Mouse (Mus musculus) kidney, adult 2 months (tissue): ENCODE data around the gene Gm17349. TPM values are rescaled to one million over a fixed set of nuclear protein-coding genes. Genes with fewer than 3 reads are reported as not detected.

Experiments used
- DNase-seq: peaks from one replicate; pipeline ENCODE4 v3.0.0; 2021
- H3K27ac ChIP-seq: fragments of 200-500 bp; 2 replicates; pipeline ENCODE4 v1.5.1; 2012; ENCODE audit warnings: low read depth, low read length, control low read depth, inconsistent platforms; ENCODE audit not compliant: insufficient read depth
- H3K27me3 ChIP-seq: fragments of 200-500 bp; replicated peaks from 2 replicates; pipeline ENCODE4 v1.6.1; 2012; ENCODE audit warnings: mild to moderate bottlenecking, moderate library complexity, low read length, inconsistent platforms; ENCODE audit not compliant: control insufficient read depth, insufficient read depth
- H3K36me3 ChIP-seq: fragments of 200-500 bp; 2 replicates; pipeline ENCODE4 v1.6.1; 2012; ENCODE audit warnings: mild to moderate bottlenecking, moderate library complexity, low read length, inconsistent platforms; ENCODE audit not compliant: control insufficient read depth, insufficient read depth
- H3K4me1 ChIP-seq: fragments of 200-500 bp; 2 replicates; pipeline ENCODE4 v1.6.1; 2011; ENCODE audit warnings: low read length; ENCODE audit not compliant: control insufficient read depth, insufficient read depth
- H3K4me3 ChIP-seq: fragments of 200-500 bp; 2 replicates; pipeline ENCODE4 v1.5.1; 2011; ENCODE audit warnings: mild to moderate bottlenecking, low read depth, low read length, control low read depth; ENCODE audit not compliant: insufficient read depth
- CTCF ChIP-seq: fragments of 200-500 bp; conservative IDR thresholded peaks from 2 replicates; pipeline ENCODE4 v1.5.1; 2011; ENCODE audit warnings: low read depth, mild to moderate bottlenecking, control low read depth, low read length, moderate library complexity, mixed read lengths; ENCODE audit not compliant: insufficient read depth, insufficient read length
- POLR2A ChIP-seq: fragments of 200-500 bp; IDR thresholded peaks from one replicate; pipeline ENCODE4 v1.6.1; 2011; ENCODE audit warnings: low read depth, low read length, control low read depth
- WGBS: fragments of 180-500 bp; shearing (Covaris S2); methylation state at CpG from one replicate; pipeline ENCODE4 v1.1.7; 2018; 5-methylcytosine and 5-hydroxymethylcytosine counted together
- polyA plus RNA-seq: library from polyadenylated mRNA; depleted of rRNA; stranded (reverse); fragments of >200 nt; gene quantifications from 2 replicates; pipeline ENCODE4 v1.2.3, GENCODE M21; 2012

Gm17349 gene
- polyA plus RNA-seq, 1 experiment, result 0.58 TPM

DNA sequence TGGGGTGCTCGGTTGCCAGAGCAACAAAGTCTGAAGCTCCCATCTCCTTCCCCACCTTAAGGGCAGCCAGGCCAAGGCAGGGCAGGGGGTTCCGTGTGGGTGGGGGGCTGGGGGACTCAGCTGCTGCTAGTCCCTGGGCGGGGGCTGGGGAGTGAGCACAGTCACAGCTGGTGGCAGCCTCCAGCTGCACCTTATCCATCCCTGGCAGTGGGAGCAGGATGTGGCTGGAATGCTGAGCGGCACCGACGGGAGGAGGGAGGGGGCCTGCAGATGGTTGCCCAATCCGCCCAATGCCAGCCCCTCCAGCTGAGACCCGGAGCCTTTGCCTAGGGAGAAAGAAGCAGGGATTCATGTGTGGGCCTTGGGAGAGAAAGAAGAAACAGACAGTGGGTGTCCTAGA lies 28.2 kb downstream of the Gm17349 start:
- no peaks in the 10 kb centered on the region for H3K4me1 ChIP-seq
- no peaks in the 10 kb centered on the region for H3K36me3 ChIP-seq
- 62% methylated on average over 8 of the region's 8 CpGs for whole genome bisulfite sequencing
- no peak for DNase-seq
- no peaks in the 10 kb centered on the region for H3K27me3 ChIP-seq
- TF ChIP-seq CTCF (no peak), POLR2A (no peak)
- H3K4me3 ChIP-seq, result no peak overlapping the region
- no peak overlapping the region for H3K27ac ChIP-seq

DNA sequence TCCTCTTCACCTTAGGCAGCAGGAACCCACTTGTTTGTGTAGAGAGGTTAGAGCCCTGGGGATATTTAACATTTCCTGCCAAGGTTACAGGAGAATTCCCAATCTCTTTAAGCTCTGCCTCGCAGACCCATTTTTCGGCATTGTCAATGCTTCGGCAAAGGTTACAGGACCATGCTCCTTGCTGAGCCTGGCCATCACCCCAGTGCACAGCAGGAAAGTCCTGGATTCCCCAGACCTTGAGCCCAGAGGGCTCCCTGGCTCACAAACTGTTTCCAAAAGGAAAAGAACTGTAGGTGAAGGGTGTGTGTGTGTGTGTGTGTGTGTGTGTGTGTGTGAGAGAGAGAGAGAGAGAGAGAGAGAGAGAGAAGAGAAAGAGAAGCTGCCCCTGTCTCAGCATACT lies 30.4 kb downstream of the Gm17349 start:
- 82% methylated on average over 3 of the region's 3 CpGs for whole genome bisulfite sequencing
- Histone ChIP-seq H3K4me1 (no peaks in the 10 kb centered on the region), H3K27ac (no peak overlapping the region), H3K27me3 (no peaks in the 10 kb centered on the region; the same call in 1 of the 2 replicates), H3K4me3 (no peak overlapping the region), H3K36me3 (no peaks in the 10 kb centered on the region)
- DNase-seq, result no peak
- TF ChIP-seq CTCF (no peak), POLR2A (no peak)

DNA sequence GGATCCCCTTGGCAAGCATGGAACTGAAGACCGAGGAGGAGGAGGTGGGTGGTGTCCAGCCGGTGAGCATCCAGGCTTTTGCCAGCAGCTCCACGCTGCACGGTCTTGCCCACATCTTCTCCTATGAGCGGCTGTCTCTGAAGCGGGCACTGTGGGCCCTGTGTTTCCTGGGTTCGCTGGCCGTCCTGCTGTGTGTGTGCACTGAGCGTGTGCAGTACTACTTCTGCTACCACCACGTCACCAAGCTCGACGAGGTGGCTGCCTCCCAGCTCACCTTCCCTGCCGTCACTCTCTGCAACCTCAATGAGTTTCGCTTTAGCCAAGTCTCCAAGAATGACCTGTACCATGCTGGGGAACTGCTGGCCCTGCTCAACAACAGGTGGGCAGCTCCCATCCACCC lies 33.5 kb downstream of the Gm17349 start:
- H3K4me3 ChIP-seq, result no peak overlapping the region
- TF ChIP-seq POLR2A (no peak), CTCF (no peak)
- no peaks in the 10 kb centered on the region for H3K4me1 ChIP-seq
- H3K27me3 ChIP-seq, result no peaks in the 10 kb centered on the region; the same call in 1 of the 2 replicates
- no peaks in the 10 kb centered on the region for H3K36me3 ChIP-seq
- DNase-seq, result no peak
- no peak overlapping the region for H3K27ac ChIP-seq
- 57% methylated on average over 14 of the region's 14 CpGs for WGBS

DNA sequence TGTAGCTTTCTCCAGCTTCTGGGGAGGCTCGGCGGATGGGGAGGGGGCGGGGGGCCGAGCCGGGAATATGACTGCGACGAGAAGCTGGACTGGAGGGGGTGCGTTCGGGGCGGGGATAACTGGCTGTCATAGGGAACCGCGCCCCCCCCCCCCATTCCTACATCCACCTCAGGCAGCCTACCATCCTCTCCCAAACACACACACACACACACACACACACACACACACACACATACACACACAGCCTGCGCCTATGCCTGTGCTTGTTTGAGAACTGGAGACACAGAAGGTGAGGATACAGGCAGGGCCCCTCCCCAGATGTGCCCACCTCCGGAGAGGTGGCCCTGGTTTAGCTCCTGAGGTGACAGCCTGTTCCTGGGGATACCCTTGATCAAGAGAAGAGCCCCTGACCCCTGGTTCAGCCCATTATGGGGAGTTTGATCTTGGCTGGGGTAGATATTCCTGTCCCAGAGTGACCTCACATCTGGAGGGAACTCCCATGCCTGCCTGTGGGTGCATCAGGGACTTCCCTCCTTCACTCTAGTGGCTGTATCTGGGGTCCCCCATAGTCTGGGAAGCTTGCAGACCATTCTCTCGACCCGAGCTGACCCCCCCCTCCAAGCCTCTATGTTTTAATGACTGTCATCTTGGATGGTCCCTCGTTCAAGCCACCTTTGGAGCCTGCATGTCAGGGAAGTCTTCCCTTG lies 34.2 kb downstream of the Gm17349 start:
- Histone ChIP-seq H3K27me3 (no peaks in the 10 kb centered on the region; the same call in 1 of the 2 replicates), H3K4me3 (peak overlapping the region; percentile 0; the same call in 1 of the 2 replicates), H3K36me3 (no peaks in the 10 kb centered on the region), H3K4me1 (no peaks in the 10 kb centered on the region), H3K27ac (no peak overlapping the region)
- DNase-seq, result no peak
- no peak for TF ChIP-seq POLR2A
- TF ChIP-seq CTCF, result no peak
- WGBS, result 26% methylated on average over 5 of the region's 17 CpGs

DNA sequence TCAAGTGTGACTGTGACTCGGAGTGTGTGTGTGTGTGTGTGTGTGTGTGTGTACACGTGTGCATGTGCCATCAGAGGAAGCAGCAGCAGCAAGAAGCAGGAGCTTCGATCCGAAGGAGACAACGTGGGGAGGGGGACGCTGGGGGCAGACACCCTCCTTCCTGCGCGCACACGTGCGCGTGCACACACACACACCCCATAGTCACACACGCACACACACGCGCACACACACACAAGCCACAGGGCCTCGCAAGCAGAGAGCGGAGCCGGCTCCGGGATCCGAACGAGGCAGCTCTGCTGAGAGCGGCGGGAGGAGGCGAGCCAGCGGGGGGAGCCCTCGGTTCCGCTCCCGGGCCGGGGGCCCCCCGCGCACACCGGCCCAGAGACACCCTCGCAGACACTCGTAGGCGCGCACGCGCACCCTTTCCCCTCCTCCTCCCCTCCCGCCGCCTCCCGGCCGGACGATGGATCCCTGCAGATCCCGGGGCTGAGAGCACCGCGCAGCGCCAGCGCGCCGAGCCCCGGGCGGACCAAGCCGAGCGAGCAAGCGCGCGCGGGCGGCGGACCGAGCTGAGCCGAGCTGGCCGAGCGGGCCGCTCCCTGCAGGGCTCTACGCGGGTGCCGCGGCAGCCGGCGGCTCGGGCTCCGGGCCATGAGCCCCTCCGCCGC lies 35.0 kb downstream of the Gm17349 start, which contains the start of gene Asic1:
Asic1 (plus strand) TSS at position 215 of the 668 bp plus-strand sequence.
- DNase-seq, result peak; percentile 60
- no peaks in the 10 kb centered on the region for H3K4me1 ChIP-seq
- TF ChIP-seq CTCF, result no peak
- no peak for TF ChIP-seq POLR2A
- H3K27ac ChIP-seq, result no peak within 1 kb of the TSS
- no peaks in the 10 kb centered on the region for H3K36me3 ChIP-seq
- under 1% methylated on average over 66 of the region's 74 CpGs for WGBS
- H3K4me3 ChIP-seq, result peak within 1 kb of the TSS; percentile 0
- no peaks in the 10 kb centered on the region; the same call in 1 of the 2 replicates for H3K27me3 ChIP-seq

DNA sequence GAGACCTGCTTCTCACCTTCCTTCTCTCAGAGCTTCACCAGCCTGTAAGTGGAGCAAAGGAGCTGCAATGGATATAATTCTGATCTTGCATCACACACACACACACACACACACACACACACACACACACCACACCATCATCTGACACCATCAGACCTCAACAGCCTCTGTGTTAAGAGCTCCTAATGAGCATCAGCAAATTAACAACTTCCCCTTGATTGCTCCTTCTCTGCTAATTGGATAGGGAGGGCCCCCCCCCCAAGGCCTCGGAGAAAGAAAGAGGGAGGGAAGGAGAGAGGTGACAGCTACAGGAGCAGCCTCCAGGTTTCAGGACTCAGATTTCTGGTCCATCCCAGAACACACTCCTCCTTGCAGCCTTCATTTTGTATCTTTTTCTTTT lies 35.9 kb downstream of the Gm17349 start:
- Histone ChIP-seq H3K4me3 (no peak overlapping the region), H3K4me1 (no peaks in the 10 kb centered on the region), H3K27me3 (peaks cover 3% of the 10 kb centered on the region; the same call in 1 of the 2 replicates), H3K27ac (no peak overlapping the region), H3K36me3 (no peaks in the 10 kb centered on the region)
- DNase-seq, result no peak
- TF ChIP-seq POLR2A, result no peak
- TF ChIP-seq CTCF, result no peak
- WGBS, result 0% methylated on average over 1 of the region's 1 CpGs

DNA sequence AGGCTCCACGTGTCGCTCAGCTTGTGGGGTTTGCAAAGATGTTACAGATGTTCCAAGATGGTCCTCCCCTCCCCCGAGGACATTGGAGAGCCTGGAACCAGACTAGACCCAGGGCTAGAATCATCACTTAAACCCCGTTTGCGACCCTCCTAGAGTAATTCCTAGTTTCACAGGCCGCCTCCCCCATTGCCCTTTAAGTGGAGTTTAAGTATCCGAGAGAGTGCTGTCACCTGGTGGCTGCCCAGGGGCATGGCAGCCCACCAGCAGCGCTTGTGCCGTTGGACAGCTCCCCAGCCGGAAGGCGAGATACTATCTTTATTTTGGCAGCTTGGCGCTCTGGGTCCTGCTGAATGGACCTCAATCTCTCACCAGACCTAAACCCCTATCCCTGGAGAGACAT lies 36.4 kb downstream of the Gm17349 start:
- H3K27ac ChIP-seq, result no peak overlapping the region
- DNase-seq, result peak; percentile 74
- no peaks in the 10 kb centered on the region for H3K4me1 ChIP-seq
- H3K36me3 ChIP-seq, result no peaks in the 10 kb centered on the region
- WGBS, result 5% methylated on average over 12 of the region's 12 CpGs
- H3K27me3 ChIP-seq, result peaks cover 3% of the 10 kb centered on the region; the same call in 1 of the 2 replicates
- no peak overlapping the region for H3K4me3 ChIP-seq
- TF ChIP-seq CTCF (peak; percentile 91), POLR2A (no peak)
